Mouse (Mus musculus) kidney, embryonic 16.5 days (tissue): Measurements from ENCODE around the gene Zfr2. TPM values are rescaled to one million over a fixed set of nuclear protein-coding genes. Genes with fewer than 3 reads are reported as not detected.

Source experiments
- ATAC-seq: fragments of 200-750 bp; cut with Nextera tagmentation; 2 replicates; pipeline ENCODE4 v1.8.0; 2017; ENCODE audit warnings: moderate TSS enrichment; ENCODE audit not compliant: low FRiP score, low TSS enrichment
- H3K27ac ChIP-seq: fragments of 300-500 bp; sonication (generic); 2 replicates; pipeline ENCODE4 v1.5.1; 2014; ENCODE audit warnings: low read length
- H3K27me3 ChIP-seq: fragments of 300-500 bp; sonication (generic); 2 replicates; pipeline ENCODE4 v1.6.1; 2014; ENCODE audit warnings: low read length, control low read depth, mixed read lengths; ENCODE audit not compliant: insufficient read depth
- H3K36me3 ChIP-seq: fragments of 300-500 bp; sonication (generic); 2 replicates; pipeline ENCODE4 v1.6.1; 2014; ENCODE audit warnings: low read length, control low read depth, mixed read lengths; ENCODE audit not compliant: insufficient read depth
- H3K4me1 ChIP-seq: fragments of 300-500 bp; sonication (generic); 2 replicates; pipeline ENCODE4 v1.6.1; 2014; ENCODE audit warnings: low read length, control low read depth, mixed read lengths; ENCODE audit not compliant: insufficient read depth
- H3K4me2 ChIP-seq: fragments of 300-500 bp; sonication (generic); replicated peaks from 2 replicates; pipeline ENCODE4 v1.6.1; 2014; ENCODE audit warnings: low read depth, low read length
- H3K4me3 ChIP-seq: fragments of 300-500 bp; sonication (generic); 2 replicates; pipeline ENCODE4 v1.5.1; 2014; ENCODE audit warnings: mild to moderate bottlenecking, low read length
- H3K9ac ChIP-seq: fragments of 300-500 bp; sonication (generic); replicated peaks from 2 replicates; pipeline ENCODE4 v1.6.1; 2014; ENCODE audit warnings: low read length
- H3K9me3 ChIP-seq: fragments of 300-500 bp; sonication (generic); 2 replicates; pipeline ENCODE4 v1.6.1; 2016; ENCODE audit warnings: low read length, control low read depth
- WGBS: fragments of 180-500 bp; shearing (Covaris S2); extraction: QIAGEN DNeasy Blood & Tissue Kit; methylation state at CpG from one replicate; pipeline ENCODE4 v1.1.7; 2014; 5-methylcytosine and 5-hydroxymethylcytosine counted together
- polyA plus RNA-seq: library from polyadenylated mRNA; unstranded; fragments of >200 nt; fragmentation: Nextera tagmentation; extraction: Ambion mirVana; gene quantifications from 2 replicates; pipeline ENCODE4 v1.2.1, GENCODE M21; 2015

Zfr2 gene
- polyA plus RNA-seq, 1 experiment from 2014 or later, result 7.1 TPM

DNA sequence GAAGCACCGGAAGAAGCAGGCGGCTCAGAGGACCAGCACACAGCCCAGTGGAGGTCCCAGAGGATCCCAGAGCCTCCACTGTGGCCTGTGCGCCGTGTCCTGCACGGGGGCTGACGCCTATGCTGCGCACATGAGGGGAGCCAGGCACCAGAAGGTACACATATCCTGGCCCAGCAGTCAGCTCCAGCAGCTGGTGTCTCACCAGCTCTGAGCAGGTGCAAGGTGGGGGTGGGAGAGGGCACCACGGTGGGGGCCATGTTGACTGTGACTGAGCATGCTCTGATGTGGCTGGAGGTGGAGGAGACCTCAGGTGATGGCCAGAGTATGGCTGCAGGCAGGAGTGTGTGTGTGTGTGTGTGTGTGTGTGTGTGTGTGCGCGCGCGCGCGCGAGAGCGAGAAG lies 9.1 kb downstream of the Zfr2 start:
- H3K4me3 ChIP-seq, result no peak overlapping the region
- peaks cover 18% of the 10 kb centered on the region for H3K27me3 ChIP-seq
- H3K4me2 ChIP-seq, result no peak overlapping the region
- H3K9ac ChIP-seq, result no peak overlapping the region
- peaks cover 7% of the 10 kb centered on the region for H3K4me1 ChIP-seq
- H3K9me3 ChIP-seq, result no peaks in the 10 kb centered on the region
- no peak overlapping the region for H3K27ac ChIP-seq
- WGBS, result 89% methylated on average over 15 of the region's 16 CpGs
- no peaks in the 10 kb centered on the region for H3K36me3 ChIP-seq
- no peak for ATAC-seq

DNA sequence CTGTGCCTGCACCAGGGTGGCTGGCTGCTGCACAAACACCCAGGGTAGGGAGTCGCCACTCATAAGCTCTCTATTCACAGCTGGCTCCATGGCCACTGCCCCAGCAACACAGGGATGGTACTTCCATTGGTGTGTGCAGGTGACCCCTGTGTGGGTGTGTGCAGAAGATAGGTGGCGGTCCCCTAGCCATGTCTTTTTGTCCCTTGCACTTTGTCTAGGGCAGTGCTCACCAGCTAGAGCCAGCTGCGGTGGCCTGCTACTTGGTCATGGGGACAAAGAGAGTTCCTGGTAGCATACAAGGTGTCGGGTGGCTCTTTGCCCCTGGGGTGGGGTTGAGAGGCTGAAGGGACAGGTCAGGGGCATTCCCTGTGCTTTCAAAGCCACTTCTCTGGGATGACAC lies 11.2 kb downstream of the Zfr2 start:
- H3K36me3 ChIP-seq, result no peaks in the 10 kb centered on the region
- no peak for ATAC-seq
- no peak overlapping the region for H3K4me2 ChIP-seq
- H3K4me1 ChIP-seq, result peaks cover 7% of the 10 kb centered on the region
- H3K4me3 ChIP-seq, result no peak overlapping the region
- no peak overlapping the region for H3K9ac ChIP-seq
- H3K27me3 ChIP-seq, result peaks cover 14% of the 10 kb centered on the region
- no peak overlapping the region for H3K27ac ChIP-seq
- H3K9me3 ChIP-seq, result no peaks in the 10 kb centered on the region
- WGBS, result 75% methylated on average over 4 of the region's 4 CpGs

DNA sequence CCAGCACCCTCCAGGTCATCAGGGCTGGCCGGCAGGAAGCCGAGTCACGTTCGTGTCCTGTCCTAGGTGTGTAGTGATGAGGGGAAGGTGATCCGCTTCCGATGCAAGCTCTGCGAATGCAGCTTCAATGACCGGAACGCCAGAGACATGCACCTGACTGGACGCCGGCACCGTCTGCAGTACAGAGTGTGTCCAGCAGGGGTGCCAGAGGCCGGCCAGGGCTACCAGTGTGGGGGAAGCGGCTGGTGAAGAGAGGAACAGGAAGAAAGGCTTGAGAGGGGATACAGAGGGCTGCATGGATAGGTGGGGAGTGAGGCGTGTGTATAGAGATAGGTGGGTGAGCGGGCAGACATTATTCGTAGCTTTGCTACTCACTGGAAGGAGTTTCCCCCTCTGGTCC lies 11.6 kb downstream of the Zfr2 start:
- no peaks in the 10 kb centered on the region for H3K9me3 ChIP-seq
- ATAC-seq, result peak; percentile 29; the same call in 1 of the 2 replicates
- H3K27me3 ChIP-seq, result peaks cover 10% of the 10 kb centered on the region
- H3K4me1 ChIP-seq, result peaks cover 7% of the 10 kb centered on the region
- H3K9ac ChIP-seq, result no peak overlapping the region; the same call in 1 of the 2 replicates
- H3K4me2 ChIP-seq, result no peak overlapping the region
- no peak overlapping the region for H3K27ac ChIP-seq
- H3K36me3 ChIP-seq, result no peaks in the 10 kb centered on the region
- no peak overlapping the region for H3K4me3 ChIP-seq
- WGBS, result 5% methylated on average over 17 of the region's 17 CpGs

DNA sequence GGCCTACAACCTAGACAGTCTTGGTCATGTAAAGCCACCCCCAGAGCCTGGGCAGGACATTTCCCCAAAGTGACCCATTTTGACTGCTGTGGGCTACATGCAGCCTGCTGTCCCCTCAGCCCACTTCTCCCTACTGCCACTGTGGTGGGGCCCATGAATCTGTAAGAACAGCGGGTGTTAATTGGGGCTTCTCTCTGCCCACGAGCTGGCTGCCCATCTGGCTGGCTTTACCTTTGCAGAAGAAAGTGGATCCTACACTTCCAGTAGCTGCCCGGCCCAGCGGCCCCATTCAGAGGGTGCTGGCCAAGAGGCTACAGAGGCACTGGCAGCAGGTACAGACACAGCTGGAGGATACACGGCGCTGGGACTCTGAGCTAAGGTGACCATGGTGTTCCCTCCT lies 12.2 kb downstream of the Zfr2 start:
- H3K27ac ChIP-seq, result no peak overlapping the region
- peaks cover 4% of the 10 kb centered on the region for H3K27me3 ChIP-seq
- H3K9me3 ChIP-seq, result no peaks in the 10 kb centered on the region
- peaks cover 1% of the 10 kb centered on the region for H3K4me1 ChIP-seq
- H3K9ac ChIP-seq, result no peak overlapping the region
- no peak overlapping the region for H3K4me2 ChIP-seq
- WGBS, result 93% methylated on average over 6 of the region's 6 CpGs
- no peaks in the 10 kb centered on the region for H3K36me3 ChIP-seq
- no peak for ATAC-seq
- no peak overlapping the region for H3K4me3 ChIP-seq

DNA sequence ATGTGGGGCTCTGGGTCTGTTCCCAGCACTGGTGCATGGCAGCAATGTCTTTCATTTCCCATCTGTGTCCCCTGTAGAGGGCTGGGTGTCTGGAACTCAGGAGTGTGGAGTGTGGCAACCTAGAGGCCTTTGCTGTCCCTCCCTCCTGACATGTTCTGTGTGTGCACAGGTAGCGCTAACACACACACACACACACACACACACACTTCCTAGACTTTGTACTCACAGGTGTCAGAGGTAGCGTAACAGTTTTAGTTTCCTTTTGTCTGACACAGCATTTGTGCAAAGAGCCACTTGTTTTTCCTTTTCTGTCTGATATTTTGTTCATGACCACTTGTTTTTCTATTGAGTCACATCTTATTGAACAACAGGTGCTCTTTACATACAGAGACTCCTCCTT lies 14.8 kb downstream of the Zfr2 start:
- H3K9ac ChIP-seq, result no peak overlapping the region
- WGBS, result 88% methylated on average over 2 of the region's 2 CpGs
- no peaks in the 10 kb centered on the region for H3K9me3 ChIP-seq
- no peak overlapping the region for H3K4me3 ChIP-seq
- H3K27me3 ChIP-seq, result peaks cover 17% of the 10 kb centered on the region
- H3K4me2 ChIP-seq, result no peak overlapping the region
- no peaks in the 10 kb centered on the region for H3K4me1 ChIP-seq
- no peak overlapping the region for H3K27ac ChIP-seq
- H3K36me3 ChIP-seq, result no peaks in the 10 kb centered on the region
- no peak for ATAC-seq

DNA sequence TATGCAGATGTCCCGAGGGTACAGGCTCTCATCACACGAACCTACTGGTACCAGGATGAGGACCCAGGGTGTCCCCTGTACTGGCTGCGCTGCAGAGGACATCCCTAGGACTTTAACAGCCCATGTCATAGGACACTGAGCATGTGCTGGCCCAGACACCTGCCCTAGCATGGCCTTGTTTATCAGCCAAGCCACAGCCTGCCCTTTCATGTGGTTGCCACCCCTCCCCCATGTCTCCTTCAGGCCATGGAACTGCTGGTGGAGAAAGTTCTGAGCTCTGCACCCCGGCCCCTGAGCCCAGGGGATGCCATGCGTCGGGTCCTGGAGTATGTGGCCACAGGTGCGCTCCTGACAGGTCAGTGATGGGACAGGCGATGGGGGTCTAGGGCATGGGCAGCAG lies 16.5 kb downstream of the Zfr2 start:
- Histone ChIP-seq H3K4me3 (no peak overlapping the region), H3K4me2 (no peak overlapping the region), H3K4me1 (peaks cover 4% of the 10 kb centered on the region; the same call in 1 of the 2 replicates), H3K27me3 (peaks cover 31% of the 10 kb centered on the region), H3K36me3 (no peaks in the 10 kb centered on the region), H3K9ac (no peak overlapping the region), H3K27ac (no peak overlapping the region), H3K9me3 (no peaks in the 10 kb centered on the region)
- ATAC-seq, result no peak
- 86% methylated on average over 8 of the region's 8 CpGs for WGBS

DNA sequence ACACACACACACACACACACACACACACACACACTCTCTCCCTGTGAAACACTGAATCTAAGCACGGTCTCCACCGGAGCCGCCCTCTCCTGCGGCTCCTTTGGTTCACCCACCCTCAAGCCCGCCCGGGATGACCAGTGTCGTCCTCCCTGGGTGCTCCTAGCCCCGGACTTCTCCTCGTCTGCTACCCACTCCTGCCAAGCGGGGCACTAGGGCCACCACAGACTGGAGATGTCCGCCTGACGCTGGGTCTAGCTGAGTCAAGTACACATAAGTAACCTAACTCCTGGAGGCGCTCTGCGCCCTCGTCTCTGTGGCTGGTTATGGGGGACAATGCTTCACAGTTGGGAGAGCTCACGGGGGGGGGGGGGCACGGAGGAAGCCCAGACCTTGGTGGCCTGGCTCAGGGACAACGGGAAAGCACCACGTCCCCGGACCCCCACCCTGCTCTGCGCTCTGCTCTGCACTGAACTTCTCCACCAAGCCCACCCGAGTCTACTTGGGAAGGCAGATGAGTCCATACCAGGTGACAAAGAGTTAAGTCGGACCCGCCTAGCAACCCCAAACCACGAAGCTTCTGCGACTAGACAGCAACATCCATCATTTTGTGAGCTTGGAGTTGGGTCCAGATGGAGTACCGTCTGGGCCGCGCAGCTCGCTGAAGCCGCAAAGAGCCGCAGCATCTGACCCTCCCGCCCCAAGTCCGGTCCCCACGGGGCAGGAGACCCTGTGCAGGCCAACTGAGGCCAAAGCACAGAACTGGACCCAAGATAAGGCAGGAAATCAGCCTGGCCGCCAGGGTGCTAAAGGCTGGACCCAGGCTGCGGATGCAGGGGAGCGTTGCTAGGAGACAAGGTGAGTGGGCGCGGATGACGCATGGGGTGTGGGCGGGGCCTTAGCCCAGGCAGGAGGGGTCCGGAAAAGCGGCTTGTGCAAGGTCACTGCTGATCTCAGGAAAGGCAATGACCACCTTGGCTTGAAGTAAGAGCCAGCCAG lies 19.8 kb downstream of the Zfr2 start, which contains the start of gene Matk:
Matk (plus strand) TSS at position 512 of the 996 bp plus-strand sequence.
- 9% methylated on average over 44 of the region's 44 CpGs for WGBS
- H3K4me1 ChIP-seq, result peaks cover 8% of the 10 kb centered on the region
- no peak within 1 kb of the TSS for H3K27ac ChIP-seq
- H3K4me2 ChIP-seq, result peak within 1 kb of the TSS; percentile 37
- H3K9me3 ChIP-seq, result no peaks in the 10 kb centered on the region
- peak; percentile 15; the same call in 1 of the 2 replicates for ATAC-seq
- H3K9ac ChIP-seq, result no peak within 1 kb of the TSS
- H3K27me3 ChIP-seq, result peaks cover 46% of the 10 kb centered on the region
- 0 out of 2 replicates have a peak within 1 kb of the TSS, but pooled peaks have one; percentile 1 for H3K4me3 ChIP-seq
- H3K36me3 ChIP-seq, result no peaks in the 10 kb centered on the region

DNA sequence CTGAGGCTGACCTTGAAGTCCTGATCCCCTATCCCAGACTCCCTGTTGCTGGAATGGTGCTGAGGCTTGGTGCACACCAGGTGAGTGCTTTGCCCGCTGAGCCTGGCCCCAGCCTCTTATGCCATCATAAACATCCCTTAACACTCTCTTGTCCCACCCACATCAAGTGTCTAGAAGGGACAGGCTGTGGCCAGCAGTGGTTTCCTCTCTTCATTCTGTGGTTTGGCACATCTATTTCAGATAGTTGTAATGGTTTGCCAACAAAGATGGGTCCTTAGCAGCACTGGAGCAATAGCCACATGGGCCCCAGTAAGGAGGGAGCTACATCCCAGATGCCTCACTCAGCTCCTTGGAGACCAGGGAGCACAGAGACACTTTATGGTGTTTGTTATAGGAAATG lies 21.9 kb downstream of the Zfr2 start:
- no peak overlapping the region for H3K4me3 ChIP-seq
- WGBS, result 56% methylated on average over 1 of the region's 1 CpGs
- no peak for ATAC-seq

DNA sequence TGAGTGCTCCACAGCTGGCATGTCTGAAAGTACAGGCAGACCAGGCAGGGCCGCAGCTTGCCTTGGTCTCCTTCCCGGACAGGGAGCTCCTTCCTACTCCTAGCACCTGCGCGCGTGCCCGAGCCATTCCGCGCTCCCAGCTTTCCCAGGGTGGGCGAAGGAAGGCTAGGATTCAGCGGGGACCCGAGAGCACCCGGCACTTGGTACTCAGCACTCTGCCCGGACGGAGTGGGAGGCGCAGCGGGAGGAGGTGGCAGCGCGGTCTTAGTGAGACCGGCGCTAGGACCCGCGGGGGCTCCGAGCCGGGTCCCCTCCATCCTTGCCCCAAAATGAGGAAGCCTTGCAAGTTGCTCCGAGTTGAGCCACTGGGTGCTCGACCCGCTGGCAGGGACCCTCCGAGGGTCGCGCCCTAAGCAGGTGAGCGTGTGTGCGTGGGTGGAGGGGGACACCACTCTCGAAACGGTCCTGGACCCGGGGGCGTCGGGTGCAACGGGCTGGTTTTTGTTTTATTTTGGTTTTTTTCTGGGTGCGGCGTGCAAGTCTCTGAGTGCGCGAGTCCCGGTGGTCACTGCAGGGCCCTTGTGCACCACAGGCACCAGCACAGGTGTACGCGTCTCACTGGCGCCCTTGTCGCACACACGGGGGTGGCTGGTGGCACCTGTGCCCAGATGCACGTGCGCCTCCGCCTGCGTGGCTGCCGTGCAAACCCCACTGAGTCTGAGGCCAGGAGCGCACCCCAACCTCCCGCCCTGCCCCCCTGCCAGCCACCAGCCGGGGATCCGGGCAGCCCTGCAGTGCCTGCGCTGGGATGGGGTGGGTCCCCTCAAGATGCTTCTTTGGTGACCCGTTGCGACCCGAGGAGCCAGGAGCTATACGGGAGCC lies 24.4 kb downstream of the Zfr2 start:
- Histone ChIP-seq H3K9me3 (peaks cover 7% of the 10 kb centered on the region; the same call in 1 of the 2 replicates), H3K27ac (no peak overlapping the region), H3K4me3 (peak overlapping the region; percentile 57), H3K9ac (peak overlapping the region; percentile 70), H3K4me1 (peaks cover 13% of the 10 kb centered on the region), H3K36me3 (peaks cover 10% of the 10 kb centered on the region), H3K4me2 (peak overlapping the region; percentile 91), H3K27me3 (peaks cover 60% of the 10 kb centered on the region)
- ATAC-seq, result 0 out of 2 replicates have a peak, but pooled peaks have one; percentile 24
- 2% methylated on average over 62 of the region's 62 CpGs for WGBS

More for the DNA sequence above, 21.9 kb downstream of the Zfr2 start:
- Histone ChIP-seq H3K4me2 (no peak overlapping the region), H3K27me3 (peaks cover 67% of the 10 kb centered on the region), H3K36me3 (no peaks in the 10 kb centered on the region), H3K4me1 (peaks cover 13% of the 10 kb centered on the region), H3K9ac (no peak overlapping the region), H3K9me3 (no peaks in the 10 kb centered on the region), H3K27ac (no peak overlapping the region)
